Mouse (Mus musculus) olfactory bulb, adult 2 months (tissue): Measurements from ENCODE around the gene Slc8a2.

Experiments used
- CTCF ChIP-seq: fragments of 200-500 bp; IDR thresholded peaks from 2 replicates; pipeline ENCODE4 v1.5.1; 2012; ENCODE audit warnings: low read depth, mild to moderate bottlenecking, low read length, moderate library complexity; ENCODE audit not compliant: insufficient read depth
- POLR2A ChIP-seq: fragments of 200-500 bp; IDR thresholded peaks from 2 replicates; pipeline ENCODE4 v1.6.1; 2012; ENCODE audit warnings: mild to moderate bottlenecking, low read depth, low read length, moderate library complexity; ENCODE audit not compliant: insufficient read depth

DNA sequence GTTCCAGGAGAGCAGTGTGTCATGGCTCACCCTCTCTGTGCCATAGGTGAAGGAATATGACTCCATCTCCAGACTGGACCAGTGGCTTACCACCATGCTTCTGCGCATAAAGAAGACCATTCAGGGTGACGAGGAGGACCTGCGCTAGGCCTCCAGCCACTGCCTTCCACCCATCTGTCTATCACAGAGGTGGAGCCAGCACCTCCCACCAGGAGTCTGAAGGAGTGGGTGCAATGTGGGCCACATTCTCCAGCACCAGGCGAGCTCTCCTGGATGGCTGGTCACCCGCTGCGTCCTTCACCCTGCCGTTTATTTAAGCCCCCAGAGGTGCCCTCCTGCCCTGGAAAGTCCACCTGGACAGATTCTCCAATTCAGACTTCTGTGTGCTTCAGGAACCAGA lies 13.2 kb upstream of the Slc8a2 start:
- no peak for TF ChIP-seq CTCF
- no peak for TF ChIP-seq POLR2A
